Mouse (Mus musculus): Measurements from ENCODE around the gene Zfp493.
"Not testable (repeated sequence)": the region's sequence is repeated elsewhere in the genome, so short reads cannot be mapped to it uniquely, and the experiment has no call there.

Gene Zfp493

GRCm38 (mm10) chr13:67779265-67780221, at the start of gene Zfp493:
Gene Zfp493 (plus strand): TSS chr13:67779693.
- in situ Hi-C loops (cut with MboI; ENCODE audit: unreplicated experiment in 2 of 2), result no loop called here

GRCm38 (mm10) chr13:67734391-67734790, 45.1 kb upstream of the Zfp493 start:
- in situ Hi-C loops (cut with MboI; ENCODE audit: unreplicated experiment in 2 of 2), result loop anchor here in 1 of 2 experiments (25.0 kb wide), 2 partner anchors 853 to 1878 kb away; partner anchors contain the start of genes 1700001L19Rik, Fastkd3, Mtrr and Srd5a1

GRCm38 (mm10) chr13:67742941-67743340, 36.6 kb upstream of the Zfp493 start:
- in situ Hi-C loops (cut with MboI; ENCODE audit: unreplicated experiment in 2 of 2), result loop anchor here in 1 of 2 experiments (25.0 kb wide), 2 partner anchors 844 to 1869 kb away; partner anchors contain the start of genes 1700001L19Rik, Fastkd3, Mtrr and Srd5a1

- in situ Hi-C loops (cut with MboI; ENCODE audit: unreplicated experiment in 2 of 2), result loop anchor here in 1 of 2 experiments (25.0 kb wide), 2 partner anchors 843 to 1868 kb away; partner anchors contain the start of genes 1700001L19Rik, Fastkd3, Mtrr and Srd5a1
These were observed 35.6 kb upstream of the Zfp493 start for GRCm38 (mm10) chr13:67743896-67744295.

- in situ Hi-C loops (cut with MboI; ENCODE audit: unreplicated experiment in 2 of 2), result loop anchor here in 1 of 2 experiments (10.0 kb wide), 1 partner anchor 60 kb away; the partner anchor contains the start of gene Zfp273
These were observed 24.9 kb upstream of the Zfp493 start, which contains the start of gene Zfp85 for GRCm38 (mm10) chr13:67754333-67755306. Gene Zfp85 (minus strand): TSS chr13:67755228.

- in situ Hi-C loops (cut with MboI; ENCODE audit: unreplicated experiment in 2 of 2), result loop anchor here in 1 of 2 experiments (10.0 kb wide), 1 partner anchor 59 kb away; the partner anchor contains the start of gene Zfp273
These were observed 23.7 kb upstream of the Zfp493 start for GRCm38 (mm10) chr13:67755761-67756160.

- in situ Hi-C loops (cut with MboI; ENCODE audit: unreplicated experiment in 2 of 2), result loop anchor here in 1 of 2 experiments (10.0 kb wide), 1 partner anchor 55 kb away; the partner anchor contains the start of gene Zfp273
These were observed 19.5 kb upstream of the Zfp493 start for GRCm38 (mm10) chr13:67759966-67760365.

- in situ Hi-C loops (cut with MboI; ENCODE audit: unreplicated experiment in 2 of 2), result no loop called here
These were observed 16.3 kb upstream of the Zfp493 start for GRCm38 (mm10) chr13:67763031-67763768.

GRCm38 (mm10) chr13:67791921-67792455, 12.5 kb downstream of the Zfp493 start:
- in situ Hi-C loops (cut with MboI; ENCODE audit: unreplicated experiment in 2 of 2), result no loop called here

- in situ Hi-C loops (cut with MboI; ENCODE audit: unreplicated experiment in 2 of 2), result no loop called here
These were observed 19.1 kb downstream of the Zfp493 start for GRCm38 (mm10) chr13:67798618-67799017.

GRCm38 (mm10) chr13:67799151-67799550, 19.7 kb downstream of the Zfp493 start:
- in situ Hi-C loops (cut with MboI; ENCODE audit: unreplicated experiment in 2 of 2), result not testable (repeated sequence)

GRCm38 (mm10) chr13:67811651-67812210, 32.2 kb downstream of the Zfp493 start:
- in situ Hi-C loops (cut with MboI; ENCODE audit: unreplicated experiment in 2 of 2), result loop anchor here (5.0 to 10.0 kb wide), 4 partner anchors 57 to 704 kb away; partner anchors contain the start of genes Gm28557 (in 1 of the 2), Zfp595 (in 1 of the 2), Zfp65 (in 1 of the 2) and Zfp85 (in 1 of the 2)

- in situ Hi-C loops (cut with MboI; ENCODE audit: unreplicated experiment in 2 of 2), result loop anchor here (5.0 to 10.0 kb wide), 4 partner anchors 58 to 706 kb away; partner anchors contain the start of genes Gm28557 (in 1 of the 2), Zfp595 (in 1 of the 2), Zfp65 (in 1 of the 2) and Zfp85 (in 1 of the 2)
These were observed 33.6 kb downstream of the Zfp493 start for GRCm38 (mm10) chr13:67812961-67813709.

- in situ Hi-C loops (cut with MboI; ENCODE audit: unreplicated experiment in 2 of 2), result loop anchor here (5.0 to 10.0 kb wide), 4 partner anchors 59 to 707 kb away; partner anchors contain the start of genes Gm28557 (in 1 of the 2), Zfp595 (in 1 of the 2), Zfp65 (in 1 of the 2) and Zfp85 (in 1 of the 2)
These were observed 34.5 kb downstream of the Zfp493 start, which contains the start of gene Zfp273 for GRCm38 (mm10) chr13:67813710-67814660. Gene Zfp273 (plus strand): TSS chr13:67813740.

- in situ Hi-C loops (cut with MboI; ENCODE audit: unreplicated experiment in 2 of 2), result loop anchor here in 1 of 2 experiments (10.0 kb wide), 2 partner anchors 64 to 484 kb away; partner anchors contain the start of genes Zfp595 and Zfp85
These were observed 39.1 kb downstream of the Zfp493 start for GRCm38 (mm10) chr13:67818636-67819035.

- in situ Hi-C loops (cut with MboI; ENCODE audit: unreplicated experiment in 2 of 2), result loop anchor here (10.0 to 25.0 kb wide), 2 partner anchors 194 to 416 kb away; partner anchors contain the start of genes Gm49345 (in 1 of the 2) and Zfp729a (in 1 of the 2)
These were observed 51.4 kb downstream of the Zfp493 start, which contains the start of gene Gm10037 for GRCm38 (mm10) chr13:67830911-67831336. Gene Gm10037 (plus strand): TSS chr13:67831106.

All from v-Abl transformed pro-B cells (cell line).